12 mouse cellular contexts compared by ENCODE assay signal in the genomic region with DNA sequence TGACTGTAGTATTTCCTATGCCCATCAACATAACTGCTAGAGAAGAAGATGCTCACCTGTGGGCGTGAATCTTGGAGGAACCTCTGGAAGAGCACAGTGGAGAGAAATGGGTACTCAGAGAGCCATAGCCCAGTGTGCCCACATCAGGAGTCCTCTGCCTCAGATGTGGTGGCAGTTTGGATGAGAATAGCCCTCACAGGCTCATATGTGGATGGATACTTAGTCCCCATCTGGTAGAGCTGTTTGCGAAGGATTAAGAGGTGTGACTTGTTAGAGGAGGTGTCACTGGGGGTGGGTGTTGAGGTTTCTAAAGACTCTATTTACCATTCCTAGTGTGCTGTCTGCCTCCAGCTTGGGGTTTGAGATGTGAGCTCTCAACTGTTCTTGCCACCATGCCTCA.
"Had no signal": no experiment of that assay in that cellular context is flagged by ENCODE, and none has a peak within 500 bp of the region (broad histone marks: within the 10 kb centered on the region; RNA-seq: fewer than 3 reads in every experiment).

No protein-coding gene starts in this region.

- DNase-seq: retina, postnatal 1 day; right cerebral cortex, adult 18-20 months; right cerebral cortex, postnatal 14 days; right cerebral cortex, postnatal 25 days; right cerebral cortex, postnatal 4 days; spleen, adult 18-20 months; thymus, adult 18-20 months; thymus, adult 2 months; thymus, postnatal 14 days; thymus, postnatal 25 days; thymus, postnatal 36 days; thymus, postnatal 4 days had no signal
